Mouse (Mus musculus): ENCODE results near the gene Skil.

DNA sequence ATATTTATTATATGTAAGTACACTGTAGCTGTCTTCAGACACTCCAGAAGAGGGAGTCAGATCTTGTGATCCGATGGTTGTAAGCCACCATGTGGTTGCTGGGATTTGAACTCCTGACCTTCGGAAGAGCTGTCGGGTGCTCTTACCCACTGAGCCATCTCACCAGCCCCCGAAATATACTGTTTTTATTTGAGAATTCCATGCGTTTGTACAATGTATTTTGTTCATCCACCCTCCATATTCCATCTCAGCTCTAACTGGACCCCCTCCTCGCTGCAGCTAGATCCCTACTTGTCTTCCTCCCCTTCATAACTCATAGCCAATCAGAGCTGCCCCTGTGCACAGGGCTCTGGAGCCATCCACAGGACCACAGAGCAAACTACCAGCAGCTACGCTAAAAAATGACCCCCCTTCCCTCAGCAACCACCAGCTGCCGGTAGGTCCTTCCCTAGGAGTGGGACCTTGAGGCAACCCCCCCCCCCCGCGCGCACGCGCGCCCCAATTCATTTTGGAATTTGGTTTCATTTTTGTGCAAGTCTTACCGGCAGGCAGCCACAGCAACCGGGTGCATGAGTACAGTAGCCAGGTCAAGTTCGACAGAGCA lies 38.7 kb upstream of the Skil start:
- TF ChIP-seq E2F4 (IDR thresholded peaks at IDR 0.05; ENCODE audit: insufficient read depth), result no peak
- TF ChIP-seq POLR2A (IDR thresholded peaks at IDR 0.05; ENCODE audit: insufficient read length, low read depth), result no peak

All from myocyte (in vitro differentiated cells).